Comparison of ENCODE assay signal across 29 mouse cellular contexts in the genomic region with DNA sequence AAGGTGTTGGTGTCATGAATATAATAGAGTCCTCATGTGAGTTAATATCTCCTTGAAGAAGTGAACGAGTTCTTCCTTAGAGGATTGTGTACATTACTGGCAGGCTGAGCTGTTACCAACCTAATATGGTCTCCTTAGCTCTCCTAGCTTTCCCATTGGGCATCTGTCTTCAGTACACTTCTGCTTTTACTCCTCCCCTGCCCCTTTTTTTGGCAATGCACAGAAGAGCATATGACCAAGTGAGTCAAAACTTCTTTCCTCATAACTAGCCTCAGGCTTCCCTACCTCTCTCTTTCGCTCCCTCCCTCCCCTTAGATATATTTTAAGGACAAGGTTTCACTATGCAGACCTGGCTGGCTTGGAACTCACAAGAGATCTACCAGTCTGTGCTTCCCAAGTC.
DNase-seq lines count a peak whose midpoint lies in the region; ATAC-seq lines count a peak whose summit lies in the region.
"Had no signal": no experiment of that assay in that cellular context is flagged by ENCODE, and none has a peak within 500 bp of the region (broad histone marks: within the 10 kb centered on the region; RNA-seq: fewer than 3 reads in every experiment).

No protein-coding gene starts in this region.

- no peaks in the 10 kb centered on the region for H3K36me3 ChIP-seq in limb, embryonic 10.5 days
- H3K36me3 ChIP-seq: embryonic facial prominence, embryonic 10.5 days; embryonic facial prominence, embryonic 13.5 days; forebrain, embryonic 10.5 days; hindbrain, embryonic 12.5 days had no signal

- H3K27me3 ChIP-seq in limb, embryonic 10.5 days (ENCODE audit: low read depth, poor library complexity, severe bottlenecking): no peaks in the 10 kb centered on the region
- H3K27me3 ChIP-seq: CH12.LX; embryonic facial prominence, embryonic 13.5 days; forebrain, embryonic 13.5 days; hindbrain, embryonic 12.5 days; hindbrain, embryonic 15.5 days had no signal

- no peak overlapping the region for H3K27ac ChIP-seq in limb, embryonic 10.5 days
- H3K27ac ChIP-seq: embryonic facial prominence, embryonic 10.5 days; embryonic facial prominence, embryonic 13.5 days; forebrain, embryonic 10.5 days; forebrain, embryonic 13.5 days; gastrocnemius, adult 2 months; hindbrain, embryonic 12.5 days; hindbrain, embryonic 15.5 days had no signal

- peak; percentile 66 for DNase-seq in 416B (ENCODE audit: low read depth)
- peak; percentile 65 for DNase-seq in NIH3T3 (ENCODE audit: low read depth)
- DNase-seq in gonadal fat pad, adult 2 months (ENCODE audit: low read depth): peak; percentile 36
- no peak for DNase-seq in limb, embryonic 10.5 days (ENCODE audit: low spot score)
- DNase-seq in heart, adult 18-20 months: no peak
- no peak for DNase-seq in ovary, postnatal 36 days (ENCODE audit: low spot score)
- DNase-seq: adrenal gland, postnatal 10 days; adrenal gland, postnatal 36 days; B cell, adult 2 months; cerebellum, adult 11 months; cerebellum, adult 2 months; cerebellum, adult 9-11 months; cerebellum, postnatal 25 days; embryo, embryonic 11 days; gastrocnemius, adult 2 months; gastrocnemius, postnatal 14 days had no signal

- no peak overlapping the region for H3K4me3 ChIP-seq in limb, embryonic 10.5 days
- H3K4me3 ChIP-seq: embryonic facial prominence, embryonic 10.5 days; embryonic facial prominence, embryonic 13.5 days; erythroblast, embryonic 14.5 days; forebrain, embryonic 10.5 days; forebrain, embryonic 13.5 days; gastrocnemius, adult 2 months; hindbrain, embryonic 12.5 days; hindbrain, embryonic 15.5 days had no signal

- ATAC-seq in megakaryocyte progenitor cell, adult 5-6 weeks (replicated peaks; ENCODE audit: poor library complexity): peak; percentile 29; the same call in 1 of the 2 replicates
- ATAC-seq: activated CD4-positive, CD25-positive, alpha-beta regulatory T cell, adult 4 months; forebrain, embryonic 13.5 days; forebrain, embryonic 16.5 days; intestine, postnatal 0 days had no signal

- WGBS in limb, embryonic 10.5 days: 89% methylated on average over 2 of the region's 2 CpGs

- no peaks in the 10 kb centered on the region for H3K9me3 ChIP-seq in limb, embryonic 10.5 days (replicated peaks)
- H3K9me3 ChIP-seq: embryonic facial prominence, embryonic 10.5 days; embryonic facial prominence, embryonic 13.5 days; forebrain, embryonic 10.5 days; forebrain, embryonic 13.5 days; G1E; hindbrain, embryonic 12.5 days; hindbrain, embryonic 15.5 days had no signal

- H3K4me1 ChIP-seq in limb, embryonic 10.5 days: no peaks in the 10 kb centered on the region
- H3K4me1 ChIP-seq: embryonic facial prominence, embryonic 10.5 days; embryonic facial prominence, embryonic 13.5 days; forebrain, embryonic 10.5 days; forebrain, embryonic 13.5 days; hindbrain, embryonic 12.5 days; hindbrain, embryonic 15.5 days had no signal

Comparison
In these comparisons a context has a peak if more than half of its experiments do, and no peak if none do; other contexts are left out.
1. DNase-seq: peak in 416B (single experiment), NIH3T3 (single experiment) and gonadal fat pad, adult 2 months (single experiment); none in limb, embryonic 10.5 days (single experiment), heart, adult 18-20 months (0 of 2) and ovary, postnatal 36 days (single experiment).